Comparison of ENCODE assay signal across 19 mouse cellular contexts in the genomic region with DNA sequence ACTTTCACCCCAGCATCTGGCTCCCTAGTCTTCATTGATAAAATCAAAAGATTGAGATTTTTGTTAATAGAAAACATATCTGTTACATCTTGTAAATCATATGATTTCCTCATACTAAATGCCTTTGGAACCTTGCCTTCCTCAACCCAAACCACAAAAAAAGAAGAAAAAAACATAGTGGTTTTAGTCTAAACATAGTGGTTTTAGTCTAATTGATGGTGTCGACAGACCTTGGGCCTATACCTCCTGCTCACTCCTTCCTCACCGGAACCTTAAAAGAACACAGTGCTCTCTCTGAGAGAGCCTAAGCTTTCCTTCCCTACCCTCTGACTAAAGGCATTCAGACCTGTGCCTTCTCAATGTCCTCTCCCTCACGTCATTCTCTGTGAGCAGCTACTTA. TPM values are rescaled to one million over a fixed set of nuclear protein-coding genes. Genes with fewer than 3 reads are reported as not detected.
DNase-seq lines count a peak whose midpoint lies in the region; ATAC-seq lines count a peak whose summit lies in the region.
"Had no signal": no experiment of that assay in that cellular context is flagged by ENCODE, and none has a peak within 500 bp of the region (broad histone marks: within the 10 kb centered on the region; RNA-seq: fewer than 3 reads in every experiment).

No protein-coding gene starts in this region.

- DNase-seq in NIH3T3 (ENCODE audit: low read depth), result peak; percentile 61
- DNase-seq in left cerebral cortex, postnatal 10 days (ENCODE audit: extremely low spot score in 1 of 2, low spot score in 2 of 2), result no peak
- DNase-seq in cerebellum, adult 9-10 months, result no peak
- DNase-seq: adrenal gland, adult 8-10 months; adrenal gland, postnatal 36 days; cerebellum, adult 11 months; cerebellum, adult 8-10 months; cerebellum, postnatal 25 days; forebrain, postnatal 0 days; gastrocnemius, postnatal 14 days had no signal

- no peak for ATAC-seq in megakaryocyte, adult 5-6 weeks (ENCODE audit: poor library complexity, severe bottlenecking)
- ATAC-seq in granulocyte monocyte progenitor cell, adult 5-6 weeks (replicated peaks; ENCODE audit: poor library complexity, severe bottlenecking), result peak; percentile 23
- ATAC-seq in inflammation-experienced regulatory T-cells, adult 6 months, result no peak
- ATAC-seq: forebrain, embryonic 13.5 days; forebrain, postnatal 0 days had no signal

- no peaks in the 10 kb centered on the region for H3K9me3 ChIP-seq in megakaryocyte, embryonic 14.5 days
- H3K9me3 ChIP-seq: embryonic facial prominence, embryonic 13.5 days; forebrain, embryonic 13.5 days; heart, embryonic 12.5 days; hindbrain, embryonic 10.5 days had no signal

- H3K27me3 ChIP-seq in megakaryocyte, embryonic 14.5 days (replicated peaks), result no peaks in the 10 kb centered on the region
- H3K27me3 ChIP-seq: CH12.LX; embryonic facial prominence, embryonic 13.5 days; forebrain, embryonic 13.5 days; heart, embryonic 12.5 days had no signal

- peaks cover 56% of the 10 kb centered on the region for H3K36me3 ChIP-seq in megakaryocyte, embryonic 14.5 days (replicated peaks; ENCODE audit: low read length)

- H3K4me3 ChIP-seq in megakaryocyte, embryonic 14.5 days (replicated peaks), result peak overlapping the region; percentile 4
- H3K4me3 ChIP-seq: embryonic facial prominence, embryonic 13.5 days; forebrain, embryonic 13.5 days; heart, embryonic 12.5 days; hindbrain, embryonic 10.5 days had no signal

- intact Hi-C loops in left cerebral cortex, postnatal 10 days (cut with DNase I), result no loop called here

- H3K4me1 ChIP-seq in megakaryocyte, embryonic 14.5 days, result peaks cover 19% of the 10 kb centered on the region; the same call in 1 of the 2 replicates

RNA-seq across cellular contexts. Expression of a gene that starts 3.1 kb away (rescaled TPM):
- polyA plus RNA-seq in megakaryocyte, embryonic 14.5 days (2012; ENCODE audit: insufficient read depth, low replicate concordance), result 10.7 TPM in 1 of 2 replicates, not detected in the other
- 26.4 and 38.2 TPM in 2 replicates for total RNA-seq in megakaryocyte, adult 5-6 weeks (2015)
- 68.0 and 68.1 TPM in 2 replicates for total RNA-seq in megakaryocyte, adult 5-6 weeks (2017)
- 23.2 and 34.8 TPM in 2 replicates for total RNA-seq in granulocyte monocyte progenitor cell, adult 5-6 weeks (2014; fragmentation: Nextera tagmentation)
- 96.9 and 113 TPM in 2 replicates for total RNA-seq in granulocyte monocyte progenitor cell, adult 5-6 weeks (2017)
- total RNA-seq in left cerebral cortex, postnatal 10 days (2021), result 10 to 100 TPM; 42.5 to 45.1 TPM
- polyA plus RNA-seq in inflammation-experienced regulatory T-cells, adult 6 months (2017; shearing (Covaris generic)), result 10 to 100 TPM; 30.3 to 35.3 (median 33.1) TPM

RNA-seq across cellular contexts. Expression of a gene that starts 3.4 kb away (rescaled TPM):
- polyA plus RNA-seq in megakaryocyte, embryonic 14.5 days (2012; ENCODE audit: insufficient read depth, low replicate concordance), result 75.1 and 82.2 TPM in 2 replicates
- total RNA-seq in megakaryocyte, adult 5-6 weeks (2015), result 312 and 339 TPM in 2 replicates
- 398 and 424 TPM in 2 replicates for total RNA-seq in megakaryocyte, adult 5-6 weeks (2017)
- 309 and 365 TPM in 2 replicates for total RNA-seq in granulocyte monocyte progenitor cell, adult 5-6 weeks (2014; fragmentation: Nextera tagmentation)
- 380 and 483 TPM in 2 replicates for total RNA-seq in granulocyte monocyte progenitor cell, adult 5-6 weeks (2017)
- total RNA-seq in left cerebral cortex, postnatal 10 days (2021), result 100 to 1,000 TPM; 103 to 108 TPM
- polyA plus RNA-seq in inflammation-experienced regulatory T-cells, adult 6 months (2017; shearing (Covaris generic)), result 100 to 1,000 TPM; 187 to 221 (median 196) TPM
